Mouse (Mus musculus) ES-Bruce4 (cell line): ENCODE results near the gene Ltf.

Source experiments
- CTCF ChIP-seq: IDR thresholded peaks from one replicate; pipeline ENCODE4 v1.8.1; 2011; ENCODE audit warnings: low read depth, low read length
- EP300 ChIP-seq: IDR thresholded peaks from 2 replicates; pipeline ENCODE4 v1.6.1; 2011; ENCODE audit warnings: low read depth, low read length; ENCODE audit not compliant: insufficient read depth
- POLR2A ChIP-seq: IDR thresholded peaks from one replicate; pipeline ENCODE4 v1.8.1; 2011; ENCODE audit warnings: low read length; ENCODE audit not compliant: insufficient read depth

DNA sequence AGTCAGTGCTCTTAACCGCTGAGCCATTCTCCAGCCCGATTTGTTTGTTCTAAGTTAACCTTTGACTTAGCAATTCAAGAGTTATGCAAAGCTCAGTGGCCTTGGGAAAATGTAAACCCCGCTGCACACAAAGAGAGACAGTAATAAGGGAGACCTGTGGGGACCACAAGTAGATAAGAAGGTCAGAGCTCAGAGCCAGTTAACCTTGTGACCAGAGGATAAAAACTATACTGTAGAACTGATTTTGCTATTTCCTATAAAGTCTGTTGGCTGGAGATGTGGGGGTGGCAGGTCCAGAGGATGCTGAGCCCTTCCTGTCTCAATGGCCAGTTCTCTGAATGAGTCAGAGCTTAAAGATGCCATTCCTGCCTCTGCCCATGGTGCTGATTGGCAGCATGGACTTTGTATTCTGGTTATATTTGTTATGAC lies 25.8 kb upstream of the Ltf start:
- no peak for TF ChIP-seq POLR2A
- TF ChIP-seq CTCF, result no peak
- no peak for TF ChIP-seq EP300
